Mouse (Mus musculus) spleen, adult 2 months (tissue): ENCODE data around the gene Pnkd. TPM values are rescaled to one million over a fixed set of nuclear protein-coding genes. Genes with fewer than 3 reads are reported as not detected.

Source experiments
- DNase-seq, 2 experiments: peaks; one replicate each; pipeline versions ENCODE4 v3.0.0 to v3.0.0-alpha.2; 2012 to 2021; ENCODE audit warnings: low spot score in 2 of 2, low read depth in 1 of 2
- H3K27ac ChIP-seq: fragments of 200-500 bp; 2 replicates; pipeline ENCODE4 v1.5.1; 2012; ENCODE audit warnings: low read length, inconsistent platforms; ENCODE audit not compliant: insufficient read depth
- H3K27me3 ChIP-seq: fragments of 200-500 bp; 2 replicates; pipeline ENCODE4 v1.6.1; 2012; ENCODE audit warnings: mild to moderate bottlenecking, moderate library complexity, low read length, inconsistent platforms; ENCODE audit not compliant: control insufficient read depth, insufficient read depth
- H3K36me3 ChIP-seq: fragments of 200-500 bp; 2 replicates; pipeline ENCODE4 v1.6.1; 2012; ENCODE audit warnings: mild to moderate bottlenecking, low read length, inconsistent platforms; ENCODE audit not compliant: control insufficient read depth, insufficient read depth
- H3K4me1 ChIP-seq: fragments of 200-500 bp; 2 replicates; pipeline ENCODE4 v1.6.1; 2011; ENCODE audit warnings: inconsistent platforms; ENCODE audit not compliant: control insufficient read depth, insufficient read depth, insufficient read length
- H3K4me3 ChIP-seq: fragments of 200-500 bp; 2 replicates; pipeline ENCODE4 v1.5.1; 2011; ENCODE audit warnings: mild to moderate bottlenecking, inconsistent platforms; ENCODE audit not compliant: insufficient read depth, insufficient read length; ENCODE audit errors: extremely low read depth
- CTCF ChIP-seq: fragments of 200-500 bp; IDR thresholded peaks from 2 replicates; pipeline ENCODE4 v1.5.1; 2011; ENCODE audit warnings: mild to moderate bottlenecking, inconsistent platforms; ENCODE audit not compliant: insufficient read depth, insufficient read length, insufficient replicate concordance; ENCODE audit errors: extremely low read depth
- POLR2A ChIP-seq: fragments of 200-500 bp; IDR thresholded peaks from 2 replicates; pipeline ENCODE4 v1.6.1; 2011; ENCODE audit warnings: low read depth, low read length, inconsistent platforms
- WGBS: fragments of 180-500 bp; shearing (Covaris S2); methylation state at CpG from one replicate; pipeline ENCODE4 v1.1.7; 2018; 5-methylcytosine and 5-hydroxymethylcytosine counted together
- polyA plus RNA-seq: library from polyadenylated mRNA; depleted of rRNA; stranded (reverse); fragments of >200 nt; gene quantifications from 2 replicates; pipeline ENCODE4 v1.2.3, GENCODE M21; 2012

Pnkd gene
- polyA plus RNA-seq, 1 experiment, result 33.8 TPM

DNA sequence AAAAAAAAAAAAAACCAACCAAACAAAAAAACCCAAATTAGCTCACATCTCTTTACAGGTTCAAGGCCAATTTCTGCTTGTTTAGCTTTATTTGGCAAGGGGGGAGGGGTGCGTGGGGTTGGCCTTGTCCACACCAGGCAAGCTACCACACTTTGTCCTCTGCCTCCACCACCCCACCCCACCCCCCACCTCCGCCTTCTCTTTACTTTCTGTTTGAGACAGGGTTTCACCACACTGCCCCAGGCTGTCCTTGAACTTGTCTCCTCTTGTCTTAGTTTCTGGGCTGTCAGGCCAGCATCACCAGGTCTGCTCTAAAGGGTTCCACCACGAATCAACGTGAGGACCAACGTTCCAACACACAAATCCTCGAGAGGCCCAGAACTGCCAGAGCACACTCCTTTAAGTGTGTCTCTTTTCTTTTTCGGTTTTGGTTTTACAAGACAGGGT, 94.4 kb downstream of the Pnkd start:
- DNase-seq, result no peak
- TF ChIP-seq POLR2A (no peak), CTCF (no peak)
- Histone ChIP-seq H3K36me3 (no peaks in the 10 kb centered on the region), H3K27ac (no peak overlapping the region), H3K27me3 (no peaks in the 10 kb centered on the region), H3K4me1 (peaks cover 10% of the 10 kb centered on the region; the same call in 1 of the 2 replicates), H3K4me3 (no peak overlapping the region)
- 69% methylated on average over 7 of the region's 7 CpGs for WGBS

DNA sequence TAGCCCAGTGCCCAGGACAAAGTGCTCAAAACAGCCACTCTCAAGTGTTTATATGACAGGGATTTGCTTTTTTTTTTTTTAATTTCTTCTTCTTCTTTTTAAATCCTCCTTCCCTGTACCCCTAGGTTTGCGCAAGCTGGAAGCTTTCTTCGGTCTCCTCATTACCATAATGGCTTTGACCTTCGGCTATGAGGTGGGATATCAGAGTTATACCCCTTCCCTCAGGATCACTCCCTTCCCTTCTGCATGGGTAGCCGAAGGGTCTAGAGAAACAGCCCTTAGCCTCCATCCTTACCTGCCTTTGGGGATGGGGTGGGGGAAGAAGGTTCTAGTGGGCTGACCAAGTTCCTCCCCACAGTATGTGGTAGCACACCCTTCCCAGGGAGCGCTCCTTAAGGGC, 95.8 kb downstream of the Pnkd start:
- WGBS, result 88% methylated on average over 5 of the region's 5 CpGs
- H3K4me3 ChIP-seq, result no peak overlapping the region
- no peaks in the 10 kb centered on the region for H3K27me3 ChIP-seq
- DNase-seq, result no peak
- no peak overlapping the region for H3K27ac ChIP-seq
- TF ChIP-seq POLR2A (no peak), CTCF (no peak)
- no peaks in the 10 kb centered on the region for H3K36me3 ChIP-seq
- peaks cover 10% of the 10 kb centered on the region; the same call in 1 of the 2 replicates for H3K4me1 ChIP-seq

DNA sequence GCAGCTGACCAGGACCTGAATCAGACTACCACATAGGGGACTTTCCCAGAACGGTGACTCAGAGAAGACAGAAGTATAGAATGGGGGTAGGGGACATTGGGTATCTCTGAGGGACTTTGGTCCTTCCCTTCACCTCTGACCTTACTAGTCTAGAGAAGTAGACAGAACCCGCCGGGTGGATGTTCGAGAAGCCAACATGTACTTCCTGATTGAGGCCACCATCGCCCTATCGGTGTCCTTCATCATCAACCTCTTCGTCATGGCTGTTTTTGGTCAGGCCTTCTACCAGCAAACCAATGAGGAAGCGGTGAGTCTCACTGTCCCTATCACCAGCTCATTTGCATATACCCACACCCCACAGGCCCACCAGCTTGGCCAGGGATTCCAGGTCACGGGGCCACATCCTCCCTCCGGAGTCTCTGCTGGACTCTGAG, 96.9 kb downstream of the Pnkd start:
- Histone ChIP-seq H3K27ac (no peak overlapping the region), H3K4me3 (no peak overlapping the region), H3K4me1 (peaks cover 10% of the 10 kb centered on the region; the same call in 1 of the 2 replicates), H3K27me3 (no peaks in the 10 kb centered on the region), H3K36me3 (no peaks in the 10 kb centered on the region)
- TF ChIP-seq CTCF (no peak), POLR2A (no peak)
- no peak for DNase-seq
- WGBS, result 73% methylated on average over 10 of the region's 10 CpGs

DNA sequence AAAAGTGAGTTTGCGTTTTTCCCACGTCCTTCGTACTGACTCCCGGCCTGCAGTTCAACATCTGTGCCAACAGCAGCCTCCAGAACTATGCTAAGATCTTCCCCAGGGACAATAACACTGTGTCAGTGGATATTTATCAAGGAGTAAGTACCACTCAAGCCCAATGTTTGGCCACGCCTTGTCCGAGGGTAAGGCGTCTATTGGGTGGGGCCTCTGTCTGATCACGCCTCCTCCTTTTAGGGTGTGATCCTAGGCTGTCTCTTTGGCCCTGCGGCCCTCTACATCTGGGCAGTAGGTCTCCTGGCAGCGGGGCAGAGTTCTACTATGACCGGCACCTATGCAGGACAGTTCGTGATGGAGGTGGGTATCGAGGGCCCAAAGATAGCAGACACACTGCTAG, 98.7 kb downstream of the Pnkd start:
- no peak overlapping the region for H3K27ac ChIP-seq
- DNase-seq, result no peak
- no peaks in the 10 kb centered on the region for H3K27me3 ChIP-seq
- H3K4me3 ChIP-seq, result no peak overlapping the region
- peaks cover 16% of the 10 kb centered on the region; the same call in 1 of the 2 replicates for H3K4me1 ChIP-seq
- WGBS, result 90% methylated on average over 13 of the region's 13 CpGs
- TF ChIP-seq CTCF (no peak), POLR2A (no peak)
- H3K36me3 ChIP-seq, result no peaks in the 10 kb centered on the region

DNA sequence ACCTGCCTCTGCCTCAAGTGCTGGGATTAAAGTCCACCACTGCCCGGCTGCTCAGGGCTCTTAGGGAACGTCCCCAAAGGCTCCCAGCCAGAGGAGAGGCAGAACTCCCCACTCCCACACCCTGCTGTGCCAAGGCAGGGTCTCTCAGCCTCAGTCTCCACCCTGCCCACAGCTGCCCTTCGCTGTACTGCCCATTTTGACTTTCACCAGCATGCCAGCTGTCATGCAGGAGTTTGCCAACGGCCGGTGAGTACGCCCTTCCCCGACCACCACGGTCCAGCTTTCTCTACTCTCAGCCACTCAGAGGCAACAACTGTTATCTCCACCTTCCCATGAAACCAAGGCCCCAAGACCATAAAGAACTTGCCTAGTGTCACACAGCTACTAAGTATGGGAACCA, 99.8 kb downstream of the Pnkd start:
- no peak overlapping the region for H3K4me3 ChIP-seq
- DNase-seq, result no peak
- no peak overlapping the region for H3K27ac ChIP-seq
- H3K36me3 ChIP-seq, result no peaks in the 10 kb centered on the region
- no peak for TF ChIP-seq POLR2A
- TF ChIP-seq CTCF, result no peak
- H3K4me1 ChIP-seq, result peaks cover 22% of the 10 kb centered on the region; the same call in 1 of the 2 replicates
- 91% methylated on average over 8 of the region's 8 CpGs for WGBS
- H3K27me3 ChIP-seq, result no peaks in the 10 kb centered on the region

DNA sequence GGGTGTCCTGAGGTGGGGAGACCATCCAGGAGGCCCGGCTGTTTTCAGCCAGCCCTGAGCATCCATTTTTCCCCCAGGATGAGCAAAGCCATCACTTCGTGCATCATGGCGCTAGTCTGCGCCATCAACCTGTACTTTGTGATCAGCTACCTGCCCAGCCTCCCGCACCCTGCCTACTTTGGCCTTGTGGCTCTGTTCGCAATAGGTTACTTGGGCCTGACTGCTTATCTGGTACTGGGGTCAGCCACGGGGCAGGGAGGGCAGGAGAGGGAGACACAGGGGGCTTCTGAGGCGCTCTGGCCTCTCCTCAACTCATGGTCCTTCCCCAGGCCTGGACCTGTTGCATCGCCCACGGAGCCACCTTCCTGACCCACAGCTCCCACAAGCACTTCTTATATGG, 100.3 kb downstream of the Pnkd start:
- WGBS, result 94% methylated on average over 10 of the region's 10 CpGs
- Histone ChIP-seq H3K27ac (no peak overlapping the region), H3K4me3 (no peak overlapping the region), H3K27me3 (no peaks in the 10 kb centered on the region), H3K4me1 (peaks cover 24% of the 10 kb centered on the region), H3K36me3 (no peaks in the 10 kb centered on the region)
- no peak for TF ChIP-seq CTCF
- DNase-seq, result no peak

DNA sequence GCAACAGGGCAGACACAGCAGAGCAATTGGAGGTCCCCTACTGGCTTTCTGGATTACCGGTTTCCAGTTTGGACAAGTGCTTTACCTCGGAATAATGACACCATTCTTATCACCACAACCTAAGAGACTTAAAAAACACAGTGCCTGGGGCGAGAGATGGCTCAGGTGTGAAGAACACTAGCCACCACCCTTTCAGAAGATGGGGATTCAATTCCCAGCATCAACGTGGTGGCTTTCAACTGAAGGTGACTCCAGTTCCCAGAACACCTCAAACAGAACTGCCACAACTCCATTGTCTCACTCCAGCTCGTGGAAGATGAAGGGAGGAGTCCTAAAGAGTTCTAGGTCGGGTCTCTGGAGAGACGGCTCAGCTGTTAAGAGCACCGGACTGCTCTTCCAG, 100.8 kb downstream of the Pnkd start:
- no peak for DNase-seq
- Histone ChIP-seq H3K27ac (no peak overlapping the region), H3K36me3 (no peaks in the 10 kb centered on the region), H3K4me1 (peaks cover 28% of the 10 kb centered on the region), H3K27me3 (no peaks in the 10 kb centered on the region), H3K4me3 (no peak overlapping the region)
- 87% methylated on average over 8 of the region's 8 CpGs for WGBS
- no peak for TF ChIP-seq POLR2A
- TF ChIP-seq CTCF, result no peak
